Mouse (Mus musculus) hindbrain, embryonic 15.5 days (tissue): ENCODE data around the gene Trir. TPM values are rescaled to one million over a fixed set of nuclear protein-coding genes. Genes with fewer than 3 reads are reported as not detected.

Experiments
- ATAC-seq: fragments of 200-750 bp; cut with Nextera tagmentation; 2 replicates; pipeline ENCODE4 v1.8.0; 2017; ENCODE audit warnings: low read depth, moderate number of reproducible peaks, moderate TSS enrichment; ENCODE audit not compliant: low FRiP score
- H3K27ac ChIP-seq: fragments of 300-500 bp; sonication (generic); replicated peaks from 2 replicates; pipeline ENCODE4 v1.5.1; 2015; ENCODE audit warnings: mild to moderate bottlenecking, inconsistent platforms
- H3K27me3 ChIP-seq: fragments of 300-500 bp; sonication (generic); 2 replicates; pipeline ENCODE4 v1.6.1; 2015; ENCODE audit warnings: control low read depth, inconsistent platforms
- H3K36me3 ChIP-seq: fragments of 300-500 bp; sonication (generic); 2 replicates; pipeline ENCODE4 v1.6.1; 2015; ENCODE audit warnings: control low read depth, inconsistent platforms
- H3K4me1 ChIP-seq: fragments of 300-500 bp; sonication (generic); replicated peaks from 2 replicates; pipeline ENCODE4 v1.6.1; 2015; ENCODE audit warnings: control low read depth, inconsistent platforms
- H3K4me2 ChIP-seq: fragments of 300-500 bp; sonication (generic); 2 replicates; pipeline ENCODE4 v1.6.1; 2015; ENCODE audit warnings: moderate library complexity, mild to moderate bottlenecking, inconsistent platforms
- H3K4me3 ChIP-seq: fragments of 300-500 bp; sonication (generic); 2 replicates; pipeline ENCODE4 v1.5.1; 2015; ENCODE audit warnings: mild to moderate bottlenecking, inconsistent platforms
- H3K9ac ChIP-seq: fragments of 300-500 bp; sonication (generic); 2 replicates; pipeline ENCODE4 v1.6.1; 2015; ENCODE audit warnings: inconsistent platforms
- H3K9me3 ChIP-seq: fragments of 300-500 bp; sonication (generic); 2 replicates; pipeline ENCODE4 v1.6.1; 2016; ENCODE audit warnings: control low read depth, inconsistent platforms
- WGBS: fragments of 180-500 bp; shearing (Covaris S2); methylation state at CpG from one replicate; pipeline ENCODE4 v1.1.7; 2015; 5-methylcytosine and 5-hydroxymethylcytosine counted together
- microRNA-seq: library from miRNA; unstranded; fragments of <30 nt; microRNA quantifications from one replicate; pipeline ENCODE4, GENCODE M21; 2016
- polyA plus RNA-seq: library from polyadenylated mRNA; unstranded; fragments of >200 nt; fragmentation: Nextera tagmentation; extraction: Ambion mirVana; gene quantifications from 2 replicates; pipeline ENCODE4 v1.2.1, GENCODE M21; 2015

Trir gene
- polyA plus RNA-seq, 1 experiment from 2014 or later: 132 TPM

GRCm38 (mm10) chr8:85076001-85076400 lies 49.4 kb downstream of the Trir start:
- H3K4me3 ChIP-seq: no peak overlapping the region
- no peak overlapping the region for H3K4me2 ChIP-seq
- peaks cover 47% of the 10 kb centered on the region for H3K36me3 ChIP-seq
- H3K9ac ChIP-seq: no peak overlapping the region
- no peaks in the 10 kb centered on the region for H3K27me3 ChIP-seq
- 74% methylated on average over 9 of the region's 9 CpGs for WGBS
- H3K4me1 ChIP-seq: peaks cover 24% of the 10 kb centered on the region
- no peak for ATAC-seq
- no peak overlapping the region for H3K27ac ChIP-seq
- H3K9me3 ChIP-seq: no peaks in the 10 kb centered on the region

GRCm38 (mm10) chr8:85076993-85077392 lies 50.4 kb downstream of the Trir start:
- ATAC-seq: peak; percentile 50; the same call in 1 of the 2 replicates
- no peaks in the 10 kb centered on the region for H3K9me3 ChIP-seq
- no peak overlapping the region for H3K4me2 ChIP-seq
- no peak overlapping the region for H3K27ac ChIP-seq
- peaks cover 47% of the 10 kb centered on the region for H3K36me3 ChIP-seq
- no peaks in the 10 kb centered on the region for H3K27me3 ChIP-seq
- 0% methylated on average over 2 of the region's 2 CpGs for WGBS
- 0 out of 2 replicates have a peak overlapping the region, but pooled peaks have one; percentile 18 for H3K9ac ChIP-seq
- H3K4me3 ChIP-seq: no peak overlapping the region
- H3K4me1 ChIP-seq: peaks cover 30% of the 10 kb centered on the region

Small RNAs within 50 kb of the gene (microRNA-seq; reads per million reads assigned to microRNA genes)
- 3.1 reads per million, percentile 13 among the genes with 10 or more reads in this experiment for gene Mir7070

Other genes starting within 250 kb of the Trir start
- 71.2 and 87.6 TPM in 2 replicates for gene Nfix, start 226.5 kb upstream of the Trir start, polyA plus RNA-seq
- 14.0 and 15.1 TPM in 2 replicates for gene Dand5, start 204.0 kb upstream of the Trir start, polyA plus RNA-seq
- 39.7 and 40.6 TPM in 2 replicates for gene Gadd45gip1, start 195.3 kb upstream of the Trir start, polyA plus RNA-seq
- gene Rad23a, start 186.2 kb upstream of the Trir start, polyA plus RNA-seq: 79.1 and 85.9 TPM in 2 replicates
- 700 and 710 TPM in 2 replicates for gene Calr, start 179.9 kb upstream of the Trir start, polyA plus RNA-seq
- 108 and 112 TPM in 2 replicates for gene Farsa, start 169.8 kb upstream of the Trir start, polyA plus RNA-seq
- 33.7 and 37.3 TPM in 2 replicates for gene Syce2, start 154.7 kb upstream of the Trir start, polyA plus RNA-seq
- 36.4 and 40.3 TPM in 2 replicates for gene Gcdh, start 132.9 kb upstream of the Trir start, polyA plus RNA-seq
- gene Klf1, start 124.9 kb upstream of the Trir start, polyA plus RNA-seq: 0.64 TPM in 2 replicates
- gene Dnase2a, start 118.3 kb upstream of the Trir start, polyA plus RNA-seq: 5.7 and 7.3 TPM in 2 replicates
- 72.4 and 81.1 TPM in 2 replicates for gene Mast1, start 89.5 kb upstream of the Trir start, polyA plus RNA-seq
- 2.8 and 3.5 TPM in 2 replicates for gene Rtbdn, start 79.8 kb upstream of the Trir start, polyA plus RNA-seq
- gene Gm49661, start 57.4 kb upstream of the Trir start, polyA plus RNA-seq: not detected in 2 replicates
- gene Prdx2, start 57.2 kb upstream of the Trir start, polyA plus RNA-seq: 1,124 and 1,185 TPM in 2 replicates
- 54.2 and 59.8 TPM in 2 replicates for gene Rnaseh2a, start 57.1 kb upstream of the Trir start, polyA plus RNA-seq
- 6.3 and 6.8 TPM in 2 replicates for gene Junb, start 48.1 kb upstream of the Trir start, polyA plus RNA-seq
- gene Hook2, start 36.2 kb upstream of the Trir start, polyA plus RNA-seq: 34.0 and 37.3 TPM in 2 replicates
- 0.08 TPM in 1 of 2 replicates, not detected in the other for gene Best2, start 12.3 kb upstream of the Trir start, polyA plus RNA-seq
- 148 and 159 TPM in 2 replicates for gene Asna1, start 1.5 kb upstream of the Trir start, polyA plus RNA-seq
- 56.8 and 63.7 TPM in 2 replicates for gene Tnpo2, start 10.1 kb downstream of the Trir start, polyA plus RNA-seq
- 72.0 and 76.1 TPM in 2 replicates for gene Fbxw9, start 33.2 kb downstream of the Trir start, polyA plus RNA-seq
- gene Gm5741, start 41.2 kb downstream of the Trir start, polyA plus RNA-seq: 0.99 and 1.0 TPM in 2 replicates
- 103 and 111 TPM in 2 replicates for gene Dhps, start 44.9 kb downstream of the Trir start, polyA plus RNA-seq
- 117 and 119 TPM in 2 replicates for gene Wdr83os, start 53.9 kb downstream of the Trir start, polyA plus RNA-seq
- gene Wdr83, start 54.5 kb downstream of the Trir start, polyA plus RNA-seq: 47.2 and 53.0 TPM in 2 replicates
- 20.9 and 22.5 TPM in 2 replicates for gene Man2b1, start 56.4 kb downstream of the Trir start, polyA plus RNA-seq
- gene Zfp791, start 96.3 kb downstream of the Trir start, polyA plus RNA-seq: 3.9 and 4.6 TPM in 2 replicates
- not detected in 2 replicates for gene Cks1brt, start 125.1 kb downstream of the Trir start, polyA plus RNA-seq
- gene Olfr371, start 199.2 kb downstream of the Trir start, polyA plus RNA-seq: not detected in 2 replicates